Mouse (Mus musculus) urinary bladder, postnatal 4 days (tissue): ENCODE results near the gene Spink2.
"Not testable (repeated sequence)": the region's sequence is repeated elsewhere in the genome, so short reads cannot be mapped to it uniquely, and the experiment has no call there.

Experiments
- DNase-seq, 2 experiments: peaks; one replicate each; pipeline ENCODE4 v3.0.0; 2021 to 2022; ENCODE audit warnings: low spot score in 2 of 2

Gene Spink2

DNA sequence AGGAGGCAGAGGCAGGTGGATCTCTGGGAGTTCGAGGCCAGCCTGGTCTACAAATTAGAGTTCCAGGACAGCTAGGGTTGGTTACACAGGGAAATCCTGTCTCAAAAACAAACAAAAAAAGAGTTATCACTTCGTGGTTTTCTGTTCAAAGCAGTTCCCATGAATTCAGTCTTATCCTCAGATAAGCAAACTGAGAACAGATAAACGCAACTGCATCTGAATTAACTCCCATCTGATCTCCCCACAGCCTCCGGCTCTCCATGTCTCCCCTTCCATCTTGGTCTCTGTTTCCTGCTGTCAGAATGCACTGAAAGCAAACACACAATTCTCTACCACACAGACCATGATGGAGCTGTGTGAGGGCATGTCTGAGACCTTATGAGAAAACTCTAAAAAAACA is 10.6 kb downstream of the Spink2 start:
- no peak for DNase-seq

GRCm38 (mm10) chr5:77193951-77194350 is 17.3 kb downstream of the Spink2 start:
- no peak for DNase-seq

- DNase-seq = no peak
Observed at GRCm38 (mm10) chr5:77193266-77193665, 18.0 kb downstream of the Spink2 start.

DNA sequence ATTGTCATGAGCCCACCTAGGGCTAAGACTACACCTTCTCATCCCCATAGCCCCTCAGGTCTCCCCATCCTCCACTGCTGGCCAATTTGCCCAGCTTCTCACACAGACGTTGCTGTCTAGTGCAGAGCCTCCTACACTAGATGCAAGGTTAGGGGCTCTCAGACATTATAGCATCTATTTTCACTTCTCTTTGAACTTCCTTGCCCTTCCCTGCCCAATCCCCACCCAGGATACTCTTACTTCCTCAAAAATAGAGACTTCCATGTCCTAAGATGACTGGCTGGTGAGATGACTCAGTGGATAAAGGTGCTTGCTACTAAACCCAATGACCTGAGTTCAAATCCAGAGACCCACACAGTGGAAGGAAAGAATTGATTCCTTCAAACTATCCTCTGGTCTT is 19.6 kb downstream of the Spink2 start:
- DNase-seq = no peak

GRCm38 (mm10) chr5:77191106-77191505 is 20.2 kb downstream of the Spink2 start:
- no peak for DNase-seq

DNA sequence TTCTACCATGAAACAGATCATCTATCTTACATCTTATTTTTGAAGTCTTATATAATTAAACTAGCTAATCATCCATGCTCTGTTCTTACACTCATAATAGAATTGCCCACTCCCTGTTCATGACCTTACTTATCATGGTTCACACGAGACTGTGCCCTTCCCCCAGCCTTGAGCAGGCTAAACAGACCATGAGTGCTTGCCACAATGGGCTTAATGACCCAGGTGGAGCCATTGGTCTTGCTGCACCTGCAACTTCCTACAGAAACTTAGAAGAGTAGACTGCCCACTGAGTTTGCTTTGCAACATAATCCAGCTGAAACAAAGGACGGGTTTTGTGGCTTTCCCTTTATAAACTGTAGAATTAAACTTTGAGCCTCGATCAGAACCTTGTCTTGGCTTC is 22.5 kb downstream of the Spink2 start:
- DNase-seq = no peak

DNA sequence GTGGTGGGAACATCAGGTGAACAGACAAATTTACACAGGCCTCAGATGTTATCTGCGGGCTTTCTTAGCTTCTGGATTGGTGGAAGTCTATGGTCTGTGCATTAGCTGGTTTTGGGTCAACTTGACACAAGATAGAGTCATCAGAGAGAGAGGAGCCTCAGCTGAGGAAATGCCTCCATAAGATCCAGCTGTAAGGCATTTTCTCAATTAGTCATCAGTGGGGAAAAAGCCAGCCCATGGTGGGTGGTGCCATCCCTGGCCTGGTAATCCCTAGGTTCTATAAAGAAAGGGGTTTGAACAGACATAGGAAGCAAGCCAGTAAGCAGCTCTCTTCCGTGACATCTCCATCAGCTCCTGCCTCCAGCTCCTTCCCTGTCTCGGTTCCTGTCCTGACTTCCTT is 25.9 kb downstream of the Spink2 start:
- DNase-seq = no peak

DNA sequence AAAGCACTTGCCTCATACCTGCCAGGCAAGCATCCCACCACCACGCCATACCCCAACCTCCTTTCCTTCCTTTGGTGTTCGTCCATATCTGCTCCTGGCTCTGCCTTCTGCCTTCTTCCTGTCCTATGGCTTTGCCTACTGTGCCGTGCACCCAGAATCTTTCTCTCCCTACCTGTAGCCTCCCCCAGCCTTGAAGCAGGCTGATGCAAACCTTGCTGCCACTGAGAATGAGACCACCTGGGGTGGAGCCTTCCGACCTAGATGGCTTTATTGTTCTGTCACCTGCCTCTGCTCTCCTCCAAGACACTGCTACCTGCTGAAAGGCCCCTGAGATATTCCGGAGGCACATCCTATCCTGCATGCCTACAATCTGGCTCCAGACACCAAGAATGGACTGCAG is 27.4 kb downstream of the Spink2 start:
- DNase-seq = not testable (repeated sequence)

- no peak for DNase-seq
Observed at GRCm38 (mm10) chr5:77183338-77183737, 27.9 kb downstream of the Spink2 start.

DNA sequence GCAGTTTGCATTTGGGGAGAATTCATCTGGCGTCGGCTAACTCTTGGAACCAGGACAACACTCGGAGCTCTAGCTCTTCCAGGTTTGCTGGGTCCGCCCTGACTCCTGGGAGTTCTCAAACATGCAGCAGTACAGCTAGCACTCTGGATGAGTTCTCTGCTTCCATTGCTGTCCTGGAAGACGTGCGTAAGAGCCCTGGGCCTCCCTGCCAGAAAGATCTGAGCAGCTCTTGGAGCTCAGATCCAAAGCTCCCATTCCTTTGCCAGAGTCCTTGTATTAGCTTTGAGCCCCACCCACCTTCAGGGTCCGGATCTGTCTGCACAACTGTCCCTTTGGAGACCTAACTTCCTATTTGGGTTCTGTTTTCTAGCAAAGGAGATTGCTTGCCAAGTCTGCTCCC is 29.8 kb downstream of the Spink2 start:
- DNase-seq = peak in 1 of 2 experiments; percentile 61

GRCm38 (mm10) chr5:77178976-77179375 is 32.3 kb downstream of the Spink2 start:
- DNase-seq = no peak

DNA sequence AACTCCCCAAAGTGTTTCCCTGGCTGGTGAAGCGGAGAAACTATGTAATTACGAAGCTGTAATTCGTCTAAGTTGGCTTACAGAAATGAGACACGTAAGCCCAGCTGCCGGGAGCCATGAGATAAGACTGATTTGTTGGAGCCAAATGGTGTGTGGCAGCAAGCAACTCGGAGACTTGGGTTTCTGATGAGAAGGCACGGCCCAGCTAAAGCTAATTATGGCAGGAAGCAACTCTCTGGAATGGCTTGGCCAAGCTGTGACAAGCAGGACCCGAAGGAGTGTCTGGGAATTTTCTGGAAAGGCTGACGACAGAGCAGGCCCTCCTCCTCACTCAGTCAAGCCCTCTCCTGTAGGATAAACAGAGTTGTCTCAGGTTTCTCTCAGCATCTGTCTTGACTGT is 33.3 kb downstream of the Spink2 start:
- DNase-seq = no peak

DNA sequence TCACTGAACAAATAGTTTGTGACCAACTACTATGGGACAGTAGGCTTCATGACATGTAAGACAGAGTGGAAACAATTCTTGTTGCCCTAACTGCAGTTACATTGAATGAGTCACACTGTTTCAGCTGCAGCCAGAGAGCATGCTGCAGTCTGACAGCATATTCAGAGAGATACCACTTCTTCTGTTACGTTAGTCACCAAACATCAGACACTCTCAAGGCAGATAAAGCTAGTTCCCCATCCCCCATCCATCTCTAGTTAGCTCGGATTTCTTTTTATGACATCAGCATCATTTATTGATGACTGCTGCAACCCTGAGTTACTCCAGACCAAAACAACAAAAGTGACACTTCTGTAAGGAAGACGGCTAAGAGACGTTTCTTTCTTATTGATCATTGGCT is 36.5 kb downstream of the Spink2 start:
- no peak for DNase-seq

DNA sequence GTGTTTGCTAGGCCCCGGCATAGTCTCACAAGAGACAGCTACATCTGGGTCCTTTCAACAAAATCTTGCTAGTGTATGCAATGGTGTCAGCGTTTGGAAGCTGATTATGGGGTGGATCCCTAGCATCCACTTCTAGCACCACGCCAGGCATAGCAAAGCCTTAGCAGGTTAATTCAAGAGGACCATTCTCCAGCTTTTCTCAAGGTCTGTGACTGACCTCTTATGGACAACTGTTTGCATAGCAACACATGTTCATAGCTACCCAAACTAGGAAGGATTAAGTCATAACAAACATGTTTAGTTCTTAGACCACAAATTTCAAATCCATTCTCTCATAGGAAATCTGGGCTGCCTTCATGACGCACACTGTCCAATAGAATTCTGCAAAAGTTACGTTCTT is 40.7 kb downstream of the Spink2 start:
- no peak for DNase-seq

DNA sequence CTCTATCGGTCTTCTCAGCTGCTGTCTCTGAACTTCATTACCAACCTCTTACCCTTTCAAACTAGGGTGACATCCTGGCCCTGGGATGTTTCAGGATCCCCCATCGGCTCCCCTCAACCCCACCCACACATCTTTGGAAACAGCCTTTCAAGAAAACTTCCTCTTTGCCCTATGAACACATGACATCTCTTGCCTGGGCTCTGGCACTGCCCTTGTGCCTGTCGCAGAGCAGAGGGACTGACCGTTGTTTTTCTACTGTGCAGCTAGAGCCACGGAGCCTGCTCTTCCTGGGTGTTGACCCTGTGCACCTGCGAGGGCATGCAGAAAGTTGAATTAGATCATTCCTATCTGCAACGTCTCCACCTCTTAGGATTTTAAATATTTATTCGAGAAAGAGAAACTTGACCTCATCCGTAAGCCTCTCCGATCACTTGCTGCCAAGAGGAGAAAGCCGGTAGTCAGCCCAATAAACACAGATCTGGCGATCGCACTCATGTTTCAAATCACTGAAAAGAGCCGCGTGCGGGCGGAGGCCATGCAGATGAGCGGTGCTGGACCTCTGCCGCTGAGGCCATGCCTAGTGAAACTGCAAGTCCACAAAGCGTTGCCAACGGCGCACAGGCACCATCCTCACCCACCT is 43.8 kb downstream of the Spink2 start:
- no peak for DNase-seq

DNA sequence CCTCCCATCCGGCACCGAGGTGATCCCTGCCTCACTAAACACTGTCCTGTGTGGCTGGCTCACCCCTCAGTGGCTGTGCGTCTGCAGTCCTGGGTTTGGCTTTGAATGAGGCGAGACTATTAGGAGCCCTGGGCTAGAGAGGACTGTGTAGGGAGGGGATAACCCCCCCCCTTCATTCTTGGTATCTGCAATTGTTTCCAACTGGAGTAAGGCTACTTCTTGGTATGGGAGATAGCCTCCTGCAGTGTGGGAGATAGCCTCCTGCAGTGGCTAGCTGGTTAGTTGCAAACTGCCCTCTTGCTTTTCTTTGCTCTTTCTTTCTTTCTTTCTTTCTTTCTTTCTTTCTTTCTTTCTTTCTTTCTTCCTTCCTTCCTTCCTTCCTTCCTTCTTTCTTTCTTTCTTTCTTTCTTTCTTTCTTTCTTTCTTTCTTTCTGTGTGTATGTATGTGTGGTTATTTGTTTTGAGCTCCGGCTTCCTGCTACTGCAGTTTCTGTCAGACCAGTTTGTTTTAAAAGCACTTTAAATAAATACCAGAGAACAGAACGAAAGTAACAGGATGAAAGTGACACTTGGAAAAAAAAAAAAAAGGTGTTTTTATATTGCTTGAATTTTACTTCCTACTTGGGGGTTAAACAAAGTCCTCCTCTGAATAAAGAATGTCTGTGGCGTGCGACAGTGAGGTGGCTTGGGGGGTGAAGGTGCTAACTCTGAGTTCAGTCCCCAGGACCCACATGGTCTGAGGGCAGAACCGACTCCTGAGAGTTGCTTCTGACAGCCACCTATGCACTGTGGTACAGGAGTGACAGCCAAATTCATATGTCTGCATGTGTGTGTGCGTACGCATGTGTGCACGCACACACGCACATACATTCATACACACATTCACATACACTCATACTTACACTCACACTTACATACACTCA is 45.3 kb downstream of the Spink2 start:
- no peak for DNase-seq

DNA sequence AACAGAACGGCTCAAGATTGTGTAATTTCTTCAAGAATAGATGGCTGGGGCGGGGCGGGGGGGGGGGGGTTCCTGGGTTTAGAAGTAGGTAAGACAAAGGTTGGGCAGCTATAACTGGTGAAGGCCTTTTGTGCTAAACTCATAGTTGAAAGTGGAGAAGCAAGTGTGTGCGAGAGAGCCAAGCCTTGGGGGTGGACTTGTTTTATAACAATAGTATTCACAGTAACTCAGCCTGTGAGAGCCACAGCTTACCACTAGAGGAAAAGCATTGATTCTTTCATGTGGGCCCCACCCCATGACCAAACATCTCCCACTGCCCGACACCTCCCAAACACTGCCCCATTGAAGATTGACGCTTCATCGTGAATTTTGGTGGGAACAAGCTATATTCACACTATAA is 47.7 kb downstream of the Spink2 start:
- no peak for DNase-seq

DNA sequence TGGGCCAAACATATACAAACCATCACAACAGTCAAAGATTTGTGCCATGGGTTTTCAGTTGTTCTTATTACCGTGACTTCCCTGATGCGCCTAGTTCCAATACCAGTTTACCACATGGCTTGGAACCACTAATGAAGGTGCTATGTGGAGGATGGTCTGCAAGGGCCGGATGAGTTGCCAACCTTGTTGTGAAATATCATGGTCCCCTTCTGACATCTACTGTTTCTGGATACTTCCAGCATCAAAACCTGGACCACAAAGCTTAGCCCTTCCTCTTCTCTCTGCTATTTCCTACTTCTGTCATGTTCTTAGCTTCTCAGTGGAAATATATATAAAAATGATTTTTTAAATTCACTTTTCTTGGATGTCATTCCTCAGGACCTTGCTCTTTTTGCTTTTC is 48.7 kb downstream of the Spink2 start:
- no peak for DNase-seq

DNA sequence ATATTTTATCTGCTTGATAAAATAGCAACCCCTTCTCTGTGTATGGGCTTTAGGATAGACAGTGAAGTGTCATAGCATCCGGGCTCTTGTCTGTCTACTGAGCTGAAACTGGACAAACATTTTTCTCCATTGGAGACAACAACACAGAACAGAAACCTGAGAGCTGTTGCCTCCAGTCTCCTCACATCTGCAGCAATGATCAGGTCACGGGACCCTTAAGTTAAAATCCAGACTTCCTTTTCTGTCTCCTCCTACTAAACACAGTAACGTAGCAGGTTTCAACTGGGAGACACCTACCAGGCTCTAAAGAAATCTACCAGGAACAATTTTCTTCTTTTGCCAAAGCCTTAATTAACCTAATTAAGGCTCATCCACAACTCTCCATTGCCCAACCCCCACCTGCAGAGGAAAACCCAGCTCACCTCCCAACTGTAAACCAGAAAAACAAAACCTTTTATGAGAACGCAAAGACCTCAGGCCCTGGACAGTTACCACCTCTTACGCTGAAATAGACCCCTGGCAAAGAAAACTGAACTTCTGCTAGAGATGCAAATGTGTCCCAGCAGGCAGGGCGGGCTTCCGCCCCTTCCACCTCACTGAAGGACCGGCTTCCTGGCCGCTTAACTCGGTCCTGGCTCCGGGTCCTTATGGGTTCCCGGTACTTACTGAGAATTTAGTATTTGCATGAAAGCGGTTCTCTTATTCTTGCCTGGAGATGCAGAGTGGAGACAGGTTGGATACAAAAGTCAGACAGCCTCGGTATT is 53.3 kb downstream of the Spink2 start:
- DNase-seq = no peak

- DNase-seq = no peak
Observed at GRCm38 (mm10) chr5:77156938-77157337, 54.3 kb downstream of the Spink2 start.

DNA sequence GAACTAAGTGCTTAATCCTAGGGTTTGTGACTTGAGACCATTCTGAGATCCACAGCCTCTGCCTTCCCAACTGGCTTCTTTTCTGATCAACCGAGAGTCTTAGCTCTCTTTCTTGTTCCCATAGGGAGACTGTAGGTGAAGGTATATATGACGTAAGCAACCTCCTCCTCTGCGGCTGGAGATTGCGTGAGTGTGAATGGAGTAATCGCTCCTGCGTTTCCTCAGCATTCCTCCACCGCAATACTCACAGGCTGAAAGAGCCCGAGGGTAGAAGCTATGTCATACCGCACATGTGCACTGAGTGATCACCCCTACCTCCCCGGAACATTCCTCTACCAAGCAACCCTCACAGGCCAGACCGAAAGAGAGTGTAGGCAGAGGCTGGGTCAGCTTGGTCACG is 55.7 kb downstream of the Spink2 start:
- DNase-seq = no peak
